Mouse (Mus musculus): Measurements from ENCODE around the gene H2-DMb2.

- no peak for TF ChIP-seq TCF3 (IDR thresholded peaks at IDR 0.05; ENCODE audit: insufficient read length, low read depth)
- TF ChIP-seq POLR2A (IDR thresholded peaks at IDR 0.05; ENCODE audit: insufficient read length, low read depth), result no peak
- no peak for TF ChIP-seq USF1 (IDR thresholded peaks at IDR 0.05; ENCODE audit: low read depth)
- no peak for TF ChIP-seq CEBPB (IDR thresholded peaks at IDR 0.05; ENCODE audit: insufficient read depth, poor library complexity, severe bottlenecking)
Observed at GRCm38 (mm10) chr17:34192852-34193251, 49.7 kb downstream of the H2-DMb2 start.

All from myocyte (in vitro differentiated cells).